Mouse (Mus musculus): ENCODE data around the gene Med13. TPM values are rescaled to one million over a fixed set of nuclear protein-coding genes. Genes with fewer than 3 reads are reported as not detected.

Gene Med13
- polyA plus RNA-seq, 1 experiment from 2014 or later: 14.9 TPM

GRCm38 (mm10) chr11:86382520-86383157, 25.2 kb upstream of the Med13 start:
- H3K9ac ChIP-seq (ENCODE audit: low read depth, low read length): no peak overlapping the region
- H3K27me3 ChIP-seq (ENCODE audit: control insufficient read depth, insufficient read depth, low read length): no peaks in the 10 kb centered on the region
- H3K36me3 ChIP-seq (ENCODE audit: control insufficient read depth, insufficient read depth, low read length): no peaks in the 10 kb centered on the region
- H3K4me1 ChIP-seq (ENCODE audit: control insufficient read depth, insufficient read depth, low read length): peaks cover 3% of the 10 kb centered on the region; the same call in 1 of the 2 replicates
- WGBS: 92% methylated on average over 10 of the region's 10 CpGs
- H3K9me3 ChIP-seq (ENCODE audit: control insufficient read depth, low read length): no peaks in the 10 kb centered on the region
- H3K27ac ChIP-seq (ENCODE audit: low read depth, low read length): no peak overlapping the region
- no peak overlapping the region for H3K4me3 ChIP-seq (ENCODE audit: low read length)
- ATAC-seq (ENCODE audit: low FRiP score, low TSS enrichment): no peak
- no peak overlapping the region for H3K4me2 ChIP-seq (replicated peaks; ENCODE audit: low read depth, low read length)

- ATAC-seq (ENCODE audit: low FRiP score, low TSS enrichment): no peak
- Histone ChIP-seq H3K27ac (ENCODE audit: low read depth, low read length) (no peak overlapping the region), H3K9ac (ENCODE audit: low read depth, low read length) (no peak overlapping the region), H3K4me2 (replicated peaks; ENCODE audit: low read depth, low read length) (no peak overlapping the region), H3K36me3 (ENCODE audit: control insufficient read depth, insufficient read depth, low read length) (no peaks in the 10 kb centered on the region), H3K9me3 (ENCODE audit: control insufficient read depth, low read length) (no peaks in the 10 kb centered on the region), H3K4me3 (ENCODE audit: low read length) (no peak overlapping the region), H3K27me3 (ENCODE audit: control insufficient read depth, insufficient read depth, low read length) (no peaks in the 10 kb centered on the region), H3K4me1 (ENCODE audit: control insufficient read depth, insufficient read depth, low read length) (no peaks in the 10 kb centered on the region)
- 65% methylated on average over 5 of the region's 5 CpGs for WGBS
These were observed 24.2 kb upstream of the Med13 start for GRCm38 (mm10) chr11:86381478-86382091.

- no peak overlapping the region for H3K4me2 ChIP-seq (replicated peaks; ENCODE audit: low read depth, low read length)
- 81% methylated on average over 12 of the region's 12 CpGs for WGBS
- no peak overlapping the region for H3K27ac ChIP-seq (ENCODE audit: low read depth, low read length)
- H3K36me3 ChIP-seq (ENCODE audit: control insufficient read depth, insufficient read depth, low read length): no peaks in the 10 kb centered on the region
- no peaks in the 10 kb centered on the region for H3K9me3 ChIP-seq (ENCODE audit: control insufficient read depth, low read length)
- no peaks in the 10 kb centered on the region for H3K4me1 ChIP-seq (ENCODE audit: control insufficient read depth, insufficient read depth, low read length)
- no peak overlapping the region for H3K9ac ChIP-seq (ENCODE audit: low read depth, low read length)
- ATAC-seq (ENCODE audit: low FRiP score, low TSS enrichment): no peak
- H3K4me3 ChIP-seq (ENCODE audit: low read length): no peak overlapping the region
- H3K27me3 ChIP-seq (ENCODE audit: control insufficient read depth, insufficient read depth, low read length): no peaks in the 10 kb centered on the region
These were observed 23.3 kb upstream of the Med13 start for GRCm38 (mm10) chr11:86380521-86381238.

- 75% methylated on average over 4 of the region's 4 CpGs for WGBS
- Histone ChIP-seq H3K9me3 (ENCODE audit: control insufficient read depth, low read length) (no peaks in the 10 kb centered on the region), H3K4me3 (ENCODE audit: low read length) (no peak overlapping the region), H3K4me1 (ENCODE audit: control insufficient read depth, insufficient read depth, low read length) (no peaks in the 10 kb centered on the region), H3K27me3 (ENCODE audit: control insufficient read depth, insufficient read depth, low read length) (no peaks in the 10 kb centered on the region), H3K36me3 (ENCODE audit: control insufficient read depth, insufficient read depth, low read length) (no peaks in the 10 kb centered on the region), H3K4me2 (replicated peaks; ENCODE audit: low read depth, low read length) (no peak overlapping the region), H3K9ac (ENCODE audit: low read depth, low read length) (no peak overlapping the region), H3K27ac (ENCODE audit: low read depth, low read length) (no peak overlapping the region)
- ATAC-seq (ENCODE audit: low FRiP score, low TSS enrichment): no peak
These were observed 21.6 kb upstream of the Med13 start for GRCm38 (mm10) chr11:86378981-86379380.

- ATAC-seq (ENCODE audit: low FRiP score, low TSS enrichment): no peak
- no peaks in the 10 kb centered on the region for H3K36me3 ChIP-seq (ENCODE audit: control insufficient read depth, insufficient read depth, low read length)
- no peak overlapping the region for H3K27ac ChIP-seq (ENCODE audit: low read depth, low read length)
- WGBS: 91% methylated on average over 5 of the region's 5 CpGs
- no peak overlapping the region for H3K4me2 ChIP-seq (replicated peaks; ENCODE audit: low read depth, low read length)
- H3K9me3 ChIP-seq (ENCODE audit: control insufficient read depth, low read length): no peaks in the 10 kb centered on the region
- no peaks in the 10 kb centered on the region for H3K27me3 ChIP-seq (ENCODE audit: control insufficient read depth, insufficient read depth, low read length)
- H3K4me1 ChIP-seq (ENCODE audit: control insufficient read depth, insufficient read depth, low read length): no peaks in the 10 kb centered on the region
- H3K4me3 ChIP-seq (ENCODE audit: low read length): no peak overlapping the region
- no peak overlapping the region for H3K9ac ChIP-seq (ENCODE audit: low read depth, low read length)
These were observed 20.4 kb upstream of the Med13 start for GRCm38 (mm10) chr11:86377841-86378240.

GRCm38 (mm10) chr11:86376707-86377106, 19.3 kb upstream of the Med13 start:
- Histone ChIP-seq H3K4me1 (ENCODE audit: control insufficient read depth, insufficient read depth, low read length) (no peaks in the 10 kb centered on the region), H3K27me3 (ENCODE audit: control insufficient read depth, insufficient read depth, low read length) (no peaks in the 10 kb centered on the region), H3K4me3 (ENCODE audit: low read length) (no peak overlapping the region), H3K36me3 (ENCODE audit: control insufficient read depth, insufficient read depth, low read length) (no peaks in the 10 kb centered on the region), H3K9me3 (ENCODE audit: control insufficient read depth, low read length) (no peaks in the 10 kb centered on the region), H3K9ac (ENCODE audit: low read depth, low read length) (no peak overlapping the region), H3K27ac (ENCODE audit: low read depth, low read length) (no peak overlapping the region), H3K4me2 (replicated peaks; ENCODE audit: low read depth, low read length) (no peak overlapping the region)
- no peak for ATAC-seq (ENCODE audit: low FRiP score, low TSS enrichment)
- WGBS: 61% methylated on average over 4 of the region's 4 CpGs

GRCm38 (mm10) chr11:86375086-86375485, 17.7 kb upstream of the Med13 start:
- H3K9ac ChIP-seq (ENCODE audit: low read depth, low read length): no peak overlapping the region
- ATAC-seq (ENCODE audit: low FRiP score, low TSS enrichment): no peak
- 84% methylated on average over 6 of the region's 6 CpGs for WGBS
- H3K4me2 ChIP-seq (replicated peaks; ENCODE audit: low read depth, low read length): no peak overlapping the region
- no peaks in the 10 kb centered on the region for H3K4me1 ChIP-seq (ENCODE audit: control insufficient read depth, insufficient read depth, low read length)
- no peaks in the 10 kb centered on the region for H3K36me3 ChIP-seq (ENCODE audit: control insufficient read depth, insufficient read depth, low read length)
- no peaks in the 10 kb centered on the region for H3K27me3 ChIP-seq (ENCODE audit: control insufficient read depth, insufficient read depth, low read length)
- no peak overlapping the region for H3K4me3 ChIP-seq (ENCODE audit: low read length)
- H3K9me3 ChIP-seq (ENCODE audit: control insufficient read depth, low read length): no peaks in the 10 kb centered on the region
- H3K27ac ChIP-seq (ENCODE audit: low read depth, low read length): no peak overlapping the region

- Histone ChIP-seq H3K4me1 (ENCODE audit: control insufficient read depth, insufficient read depth, low read length) (no peaks in the 10 kb centered on the region), H3K27me3 (ENCODE audit: control insufficient read depth, insufficient read depth, low read length) (no peaks in the 10 kb centered on the region), H3K9ac (ENCODE audit: low read depth, low read length) (no peak overlapping the region), H3K4me2 (replicated peaks; ENCODE audit: low read depth, low read length) (no peak overlapping the region), H3K9me3 (ENCODE audit: control insufficient read depth, low read length) (no peaks in the 10 kb centered on the region), H3K36me3 (ENCODE audit: control insufficient read depth, insufficient read depth, low read length) (no peaks in the 10 kb centered on the region), H3K4me3 (ENCODE audit: low read length) (no peak overlapping the region), H3K27ac (ENCODE audit: low read depth, low read length) (no peak overlapping the region)
- 78% methylated on average over 7 of the region's 7 CpGs for WGBS
- ATAC-seq (ENCODE audit: low FRiP score, low TSS enrichment): no peak
These were observed 13.9 kb upstream of the Med13 start for GRCm38 (mm10) chr11:86371266-86371665.

GRCm38 (mm10) chr11:86369860-86370259, 12.5 kb upstream of the Med13 start:
- no peak for ATAC-seq (ENCODE audit: low FRiP score, low TSS enrichment)
- Histone ChIP-seq H3K4me3 (ENCODE audit: low read length) (no peak overlapping the region), H3K36me3 (ENCODE audit: control insufficient read depth, insufficient read depth, low read length) (no peaks in the 10 kb centered on the region), H3K9me3 (ENCODE audit: control insufficient read depth, low read length) (no peaks in the 10 kb centered on the region), H3K27me3 (ENCODE audit: control insufficient read depth, insufficient read depth, low read length) (no peaks in the 10 kb centered on the region), H3K4me2 (replicated peaks; ENCODE audit: low read depth, low read length) (no peak overlapping the region), H3K27ac (ENCODE audit: low read depth, low read length) (no peak overlapping the region), H3K4me1 (ENCODE audit: control insufficient read depth, insufficient read depth, low read length) (no peaks in the 10 kb centered on the region), H3K9ac (ENCODE audit: low read depth, low read length) (no peak overlapping the region)
- 88% methylated on average over 5 of the region's 5 CpGs for WGBS
